ENCODE assay signal across 8 mouse cellular contexts in genomic region chr10:20148773-20149120, GRCm38 (mm10). TPM values are rescaled to one million over a fixed set of nuclear protein-coding genes. Genes with fewer than 3 reads are reported as not detected.
DNase-seq lines count a peak whose midpoint lies in the region; ATAC-seq and TF ChIP-seq lines count a peak whose summit lies in the region.

No protein-coding gene starts in this region.

- TF ChIP-seq CTCF in brain, embryonic 14.5 days (IDR thresholded peaks at IDR 0.05; ENCODE audit: borderline replicate concordance, extremely low read depth, insufficient read depth, insufficient read length), result peak; percentile 41
- TF ChIP-seq CTCF in small intestine, adult 2 months (IDR thresholded peaks at IDR 0.05; ENCODE audit: extremely low read depth, insufficient read length, insufficient replicate concordance, low read depth, low read length), result peak; percentile 57; the same call in 1 of the 2 replicates

- H3K4me3 ChIP-seq in forebrain, embryonic 12.5 days (replicated peaks), result peak overlapping the region; percentile 75
- H3K4me3 ChIP-seq in hindbrain, embryonic 12.5 days, result peak overlapping the region; percentile 75
- peak overlapping the region; percentile 99 for H3K4me3 ChIP-seq in megakaryocyte, embryonic 14.5 days (replicated peaks)
- peak overlapping the region; percentile 76 for H3K4me3 ChIP-seq in small intestine, adult 2 months (ENCODE audit: low read depth, low read length)

- H3K27ac ChIP-seq in forebrain, embryonic 12.5 days, result no peak overlapping the region
- no peak overlapping the region for H3K27ac ChIP-seq in hindbrain, embryonic 12.5 days
- H3K27ac ChIP-seq in small intestine, adult 2 months (ENCODE audit: insufficient read depth, low read depth, low read length), result no peak overlapping the region

- peak overlapping the region; percentile 58 for H3K9ac ChIP-seq in forebrain, embryonic 12.5 days
- H3K9ac ChIP-seq in hindbrain, embryonic 12.5 days, result peak overlapping the region; percentile 58

- peaks cover 16% of the 10 kb centered on the region for H3K4me1 ChIP-seq in forebrain, embryonic 12.5 days
- H3K4me1 ChIP-seq in hindbrain, embryonic 12.5 days, result peaks cover 9% of the 10 kb centered on the region
- H3K4me1 ChIP-seq in megakaryocyte, embryonic 14.5 days, result peaks cover 34% of the 10 kb centered on the region
- peaks cover 7% of the 10 kb centered on the region; the same call in 1 of the 2 replicates for H3K4me1 ChIP-seq in small intestine, adult 2 months (ENCODE audit: control insufficient read depth, insufficient read depth, insufficient read length, low read length)

- TF ChIP-seq POLR2A in brain, embryonic 14.5 days (IDR thresholded peaks at IDR 0.05; ENCODE audit: borderline replicate concordance, extremely low read depth, insufficient read depth, insufficient read length, poor library complexity, severe bottlenecking), result no peak
- peak; percentile 60; the same call in 1 of the 2 replicates for TF ChIP-seq POLR2A in small intestine, adult 2 months (IDR thresholded peaks at IDR 0.05; ENCODE audit: low read depth, low read length)

- H3K4me2 ChIP-seq in forebrain, embryonic 12.5 days, result peak overlapping the region; percentile 95
- H3K4me2 ChIP-seq in hindbrain, embryonic 12.5 days (replicated peaks), result peak overlapping the region; percentile 96

- H3K9me3 ChIP-seq in forebrain, embryonic 12.5 days, result no peaks in the 10 kb centered on the region
- no peaks in the 10 kb centered on the region for H3K9me3 ChIP-seq in hindbrain, embryonic 12.5 days (replicated peaks)
- H3K9me3 ChIP-seq in megakaryocyte, embryonic 14.5 days, result no peaks in the 10 kb centered on the region

- H3K36me3 ChIP-seq in forebrain, embryonic 12.5 days (replicated peaks), result no peaks in the 10 kb centered on the region
- H3K36me3 ChIP-seq in hindbrain, embryonic 12.5 days, result no peaks in the 10 kb centered on the region
- H3K36me3 ChIP-seq in megakaryocyte, embryonic 14.5 days (replicated peaks; ENCODE audit: low read length), result peaks cover 1% of the 10 kb centered on the region
- H3K36me3 ChIP-seq in small intestine, adult 2 months (ENCODE audit: control insufficient read depth, insufficient read depth, low read length), result no peaks in the 10 kb centered on the region

- WGBS in forebrain, embryonic 12.5 days, result under 1% methylated on average over 50 of the region's 58 CpGs
- 0% methylated on average over 18 of the region's 58 CpGs for WGBS in hindbrain, embryonic 12.5 days
- under 1% methylated on average over 49 of the region's 58 CpGs for WGBS in small intestine, adult 2 months

- peak; percentile 79 for ATAC-seq in forebrain, embryonic 12.5 days (ENCODE audit: low FRiP score)
- peak; percentile 80 for ATAC-seq in hindbrain, embryonic 12.5 days (ENCODE audit: low FRiP score)
- ATAC-seq in monocyte, adult 5-6 weeks (replicated peaks; ENCODE audit: insufficient number of reproducible peaks, low FRiP score, low TSS enrichment, poor library complexity, severe bottlenecking), result no peak

- DNase-seq in Muller cell, postnatal 12 days (ENCODE audit: inconsistent ontology term), result peak; percentile 67
- DNase-seq in brain, embryonic 14.5 days (ENCODE audit: low read depth), result peak; percentile 34
- DNase-seq in layer of hippocampus, postnatal 25 days (ENCODE audit: extremely low spot score in 1 of 2, low spot score in 1 of 2), result peak; percentile 29 to 44

- peaks cover 43% of the 10 kb centered on the region for H3K27me3 ChIP-seq in forebrain, embryonic 12.5 days
- peaks cover 45% of the 10 kb centered on the region for H3K27me3 ChIP-seq in hindbrain, embryonic 12.5 days
- peaks cover 4% of the 10 kb centered on the region for H3K27me3 ChIP-seq in megakaryocyte, embryonic 14.5 days (replicated peaks)
- H3K27me3 ChIP-seq in small intestine, adult 2 months (ENCODE audit: control insufficient read depth, insufficient read depth, low read length), result peaks cover 7% of the 10 kb centered on the region; the same call in 1 of the 2 replicates

RNA-seq across cellular contexts. Expression of gene Map7, which starts 0.5 kb away (rescaled TPM):
- polyA plus RNA-seq in brain, embryonic 14.5 days (2012; rRNA removed), result 3.2 and 6.7 TPM in 2 replicates
- 6.3 and 8.2 TPM in 2 replicates for polyA plus RNA-seq in forebrain, embryonic 12.5 days (2016; fragmentation: Nextera tagmentation; extraction: Ambion mirVana)
- polyA plus RNA-seq in hindbrain, embryonic 12.5 days (2016; fragmentation: Nextera tagmentation; extraction: Ambion mirVana), result 10.5 and 12.3 TPM in 2 replicates
- total RNA-seq in layer of hippocampus, postnatal 25 days (2021), result 100 to 1,000 TPM in 1 of 2 experiments, 10 to 100 TPM in 1; 90.6 to 102 TPM
- polyA plus RNA-seq in megakaryocyte, embryonic 14.5 days (2012; ENCODE audit: insufficient read depth, low replicate concordance), result 5.3 and 6.5 TPM in 2 replicates
- 25.4 and 40.8 TPM in 2 replicates for polyA plus RNA-seq in small intestine, adult 2 months (2012; rRNA removed)
- total RNA-seq in monocyte, adult 5-6 weeks (2017), result 1.4 to 3.3 TPM (median 1.6 TPM) in 3 replicates
